Mouse (Mus musculus) embryonic facial prominence, embryonic 13.5 days (tissue): Measurements from ENCODE around the gene Maml3. TPM values are rescaled to one million over a fixed set of nuclear protein-coding genes. Genes with fewer than 3 reads are reported as not detected.

Source experiments
- ATAC-seq: fragments of 200-750 bp; cut with Nextera tagmentation; 2 replicates; pipeline ENCODE4 v1.8.0; 2017; ENCODE audit warnings: low read depth; ENCODE audit not compliant: insufficient number of reproducible peaks, insufficient read depth, low FRiP score, low TSS enrichment
- H3K27ac ChIP-seq: fragments of 300-500 bp; sonication (generic); 2 replicates; pipeline ENCODE4 v1.5.1; 2015; ENCODE audit warnings: moderate library complexity, mild to moderate bottlenecking, inconsistent platforms
- H3K27me3 ChIP-seq: fragments of 300-500 bp; sonication (generic); 2 replicates; pipeline ENCODE4 v1.6.1; 2015; ENCODE audit warnings: mild to moderate bottlenecking, inconsistent platforms
- H3K36me3 ChIP-seq: fragments of 300-500 bp; sonication (generic); 2 replicates; pipeline ENCODE4 v1.6.1; 2015; ENCODE audit warnings: mild to moderate bottlenecking, inconsistent platforms
- H3K4me1 ChIP-seq: fragments of 300-500 bp; sonication (generic); 2 replicates; pipeline ENCODE4 v1.6.1; 2015; ENCODE audit warnings: inconsistent platforms
- H3K4me2 ChIP-seq: fragments of 300-500 bp; sonication (generic); 2 replicates; pipeline ENCODE4 v1.6.1; 2015; ENCODE audit warnings: moderate library complexity, mild to moderate bottlenecking, inconsistent platforms
- H3K4me3 ChIP-seq: fragments of 300-500 bp; sonication (generic); 2 replicates; pipeline ENCODE4 v1.5.1; 2015; ENCODE audit warnings: mild to moderate bottlenecking, inconsistent platforms
- H3K9ac ChIP-seq: fragments of 300-500 bp; sonication (generic); 2 replicates; pipeline ENCODE4 v1.6.1; 2015; ENCODE audit warnings: mild to moderate bottlenecking, inconsistent platforms
- H3K9me3 ChIP-seq: fragments of 300-500 bp; sonication (generic); 2 replicates; pipeline ENCODE4 v1.6.1; 2016; ENCODE audit warnings: inconsistent platforms
- WGBS: fragments of 180-500 bp; shearing (Covaris S2); methylation state at CpG from one replicate; pipeline ENCODE4 v1.1.7; 2015; ENCODE audit warnings: mixed read lengths; 5-methylcytosine and 5-hydroxymethylcytosine counted together
- polyA plus RNA-seq: library from polyadenylated mRNA; unstranded; fragments of >200 nt; fragmentation: Nextera tagmentation; extraction: Ambion mirVana; gene quantifications from 2 replicates; pipeline ENCODE4 v1.2.1, GENCODE M21; 2015

The Maml3 gene
- polyA plus RNA-seq, 1 experiment from 2014 or later = 6.5 TPM

DNA sequence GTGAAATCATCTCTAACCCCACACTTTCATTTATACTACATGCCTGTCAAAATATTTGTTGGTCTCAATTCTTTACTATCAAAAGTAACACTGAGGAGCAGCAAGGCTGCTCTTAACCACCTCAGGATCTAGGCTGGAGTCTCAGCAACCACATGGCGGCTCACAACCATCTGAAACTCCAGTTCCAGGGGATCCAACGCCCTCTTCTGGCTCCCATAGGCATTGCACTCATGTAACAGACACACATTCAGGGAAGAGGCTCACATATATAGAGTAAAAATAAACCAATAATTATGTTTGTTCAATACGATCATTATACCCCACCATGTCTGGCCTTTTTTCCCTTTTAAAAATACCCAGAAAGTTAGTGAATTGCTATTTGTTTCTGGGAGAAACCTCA is 252.2 kb downstream of the Maml3 start:
- Histone ChIP-seq H3K36me3 (peaks cover 17% of the 10 kb centered on the region), H3K9me3 (no peaks in the 10 kb centered on the region), H3K4me1 (peaks cover 13% of the 10 kb centered on the region; the same call in 1 of the 2 replicates), H3K27ac (no peak overlapping the region), H3K4me3 (no peak overlapping the region), H3K9ac (no peak overlapping the region), H3K27me3 (no peaks in the 10 kb centered on the region), H3K4me2 (no peak overlapping the region)
- no peak for ATAC-seq
- 76% methylated on average over 3 of the region's 3 CpGs for WGBS

DNA sequence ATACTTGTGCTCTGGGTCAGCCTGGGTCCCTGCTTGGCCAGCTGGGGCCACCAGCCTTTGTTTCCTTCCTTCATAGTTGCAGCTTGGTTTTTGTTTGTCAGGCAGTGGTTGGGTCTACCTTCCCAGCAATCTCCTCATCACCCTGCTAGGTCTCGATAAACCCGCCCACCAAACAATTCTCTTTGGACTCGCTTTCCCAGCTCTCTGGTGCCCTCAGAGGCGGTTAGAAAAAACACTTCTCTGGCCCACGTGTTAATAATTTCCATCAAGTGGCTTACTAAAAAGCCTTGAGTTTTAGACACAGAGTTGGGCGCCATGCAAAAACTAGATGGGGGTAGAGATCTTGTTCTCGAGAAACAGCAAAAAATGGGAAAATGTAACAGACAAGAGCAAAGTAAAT is 253.3 kb downstream of the Maml3 start:
- Histone ChIP-seq H3K4me2 (no peak overlapping the region), H3K4me1 (peaks cover 13% of the 10 kb centered on the region; the same call in 1 of the 2 replicates), H3K9ac (no peak overlapping the region), H3K9me3 (no peaks in the 10 kb centered on the region), H3K4me3 (no peak overlapping the region), H3K27me3 (no peaks in the 10 kb centered on the region), H3K27ac (no peak overlapping the region), H3K36me3 (peaks cover 16% of the 10 kb centered on the region)
- 52% methylated on average over 7 of the region's 7 CpGs for WGBS
- no peak for ATAC-seq

DNA sequence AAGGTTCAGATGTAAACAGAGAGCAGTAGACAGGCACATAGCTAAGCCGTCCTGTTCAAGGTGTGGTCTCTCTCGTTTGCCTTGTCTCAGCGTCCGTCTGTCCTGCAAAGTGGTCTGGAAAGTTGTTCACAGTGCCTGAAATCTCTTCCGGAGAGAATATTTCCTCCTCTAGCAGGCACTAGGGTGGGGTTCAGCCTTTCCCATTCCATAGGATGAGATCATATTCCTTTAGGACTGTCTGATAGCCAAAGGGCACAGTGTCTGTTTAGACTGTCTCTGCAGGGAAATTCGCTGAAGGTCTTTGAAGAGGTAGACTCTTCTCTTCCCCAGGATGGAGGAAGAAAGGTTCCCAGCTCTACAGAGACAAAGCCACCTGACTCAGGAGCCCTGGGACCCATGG is 255.4 kb downstream of the Maml3 start:
- no peak overlapping the region for H3K9ac ChIP-seq
- H3K4me1 ChIP-seq = peaks cover 5% of the 10 kb centered on the region; the same call in 1 of the 2 replicates
- no peak for ATAC-seq
- H3K4me3 ChIP-seq = no peak overlapping the region
- H3K4me2 ChIP-seq = no peak overlapping the region
- H3K9me3 ChIP-seq = no peaks in the 10 kb centered on the region
- H3K27me3 ChIP-seq = no peaks in the 10 kb centered on the region
- 72% methylated on average over 6 of the region's 6 CpGs for WGBS
- H3K36me3 ChIP-seq = 0 out of 2 replicates have a peak, but pooled peaks cover 3% of the 10 kb centered on the region
- no peak overlapping the region for H3K27ac ChIP-seq

DNA sequence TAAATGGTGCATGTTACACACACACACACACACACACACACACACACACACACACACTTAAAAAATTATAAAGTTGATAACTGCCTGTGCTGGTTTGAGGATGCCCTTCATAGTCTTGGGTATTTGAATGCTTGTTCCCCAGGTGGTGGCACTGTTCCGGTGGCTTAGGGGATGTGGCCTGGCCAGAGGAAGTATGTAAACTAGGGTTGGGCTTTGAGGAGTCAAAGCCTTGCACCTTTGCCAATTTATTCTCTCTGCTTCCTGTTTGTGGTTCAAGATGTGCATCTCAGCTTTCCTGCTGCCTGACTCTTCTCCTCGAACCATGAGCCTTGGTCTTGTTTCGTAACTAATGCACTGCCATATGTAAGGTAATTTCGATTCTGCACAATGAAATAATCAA is 257.6 kb downstream of the Maml3 start:
- H3K4me1 ChIP-seq = peaks cover 6% of the 10 kb centered on the region
- no peak for ATAC-seq
- no peaks in the 10 kb centered on the region for H3K9me3 ChIP-seq
- no peak overlapping the region for H3K27ac ChIP-seq
- H3K4me2 ChIP-seq = no peak overlapping the region
- H3K4me3 ChIP-seq = no peak overlapping the region
- WGBS = 93% methylated on average over 4 of the region's 4 CpGs
- H3K36me3 ChIP-seq = no peaks in the 10 kb centered on the region
- no peak overlapping the region for H3K9ac ChIP-seq
- no peaks in the 10 kb centered on the region for H3K27me3 ChIP-seq

DNA sequence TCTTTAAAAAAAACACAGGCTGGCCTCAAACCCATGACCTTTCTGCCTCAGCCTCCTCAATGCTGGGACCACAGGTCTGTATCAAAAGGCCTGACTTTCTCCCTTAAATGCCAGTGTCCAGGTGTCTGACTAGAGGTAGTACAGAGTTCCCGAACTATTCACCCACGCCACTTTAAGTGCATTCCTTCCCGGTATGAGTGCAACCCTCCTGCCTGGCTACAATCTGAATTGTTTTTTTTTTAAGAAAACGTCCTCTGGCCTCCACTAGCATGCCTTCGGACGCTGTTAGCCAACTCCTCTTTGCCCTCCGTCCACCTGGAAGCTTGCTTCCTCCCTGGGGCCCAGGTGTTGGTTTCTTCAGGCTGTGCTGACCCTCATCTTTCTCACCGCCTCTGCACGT is 260.6 kb downstream of the Maml3 start:
- Histone ChIP-seq H3K9ac (no peak overlapping the region), H3K4me2 (no peak overlapping the region), H3K4me1 (peaks cover 5% of the 10 kb centered on the region; the same call in 1 of the 2 replicates), H3K27me3 (no peaks in the 10 kb centered on the region), H3K36me3 (no peaks in the 10 kb centered on the region), H3K27ac (no peak overlapping the region), H3K9me3 (no peaks in the 10 kb centered on the region), H3K4me3 (no peak overlapping the region)
- no peak for ATAC-seq
- WGBS = 76% methylated on average over 9 of the region's 9 CpGs

DNA sequence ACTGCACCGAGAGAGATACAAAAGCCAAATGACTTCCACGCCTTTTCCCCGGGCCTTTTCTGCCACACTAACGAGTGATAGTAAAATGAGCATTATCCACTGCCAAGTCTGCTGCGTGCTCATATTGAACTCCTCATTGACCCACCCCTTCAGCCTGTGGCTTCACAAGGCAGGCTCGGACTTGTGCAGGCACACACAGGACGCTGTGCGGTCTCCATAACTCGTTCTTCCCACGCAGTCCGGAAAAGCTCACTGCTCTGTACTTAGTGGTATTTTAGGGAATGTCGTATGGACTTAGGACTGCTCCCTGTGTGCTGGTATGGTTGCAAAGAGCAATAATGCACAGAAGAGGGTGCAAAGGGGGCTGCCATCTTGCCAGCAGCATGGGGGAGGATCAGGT is 262.7 kb downstream of the Maml3 start:
- WGBS = 77% methylated on average over 12 of the region's 12 CpGs

DNA sequence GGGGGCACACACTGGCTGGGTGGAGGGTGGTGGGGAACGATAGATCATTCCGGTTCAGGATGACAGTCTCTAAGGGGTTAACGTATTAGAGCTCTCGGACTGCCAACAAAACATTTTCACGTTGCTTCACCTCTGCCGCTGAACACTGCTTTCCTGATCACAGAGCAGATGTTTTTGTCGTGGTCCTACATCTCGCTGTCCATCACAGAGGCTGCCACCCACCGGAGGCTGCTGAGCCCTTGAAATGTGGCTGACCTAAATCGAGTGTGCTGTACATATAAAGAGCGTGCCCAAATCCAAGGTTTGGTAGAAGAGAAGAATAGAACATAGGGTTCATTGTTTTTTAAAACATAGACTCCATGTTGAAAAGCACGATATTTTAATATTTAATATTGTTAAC is 263.3 kb downstream of the Maml3 start:
- Histone ChIP-seq H3K4me1 (peaks cover 5% of the 10 kb centered on the region; the same call in 1 of the 2 replicates), H3K27ac (no peak overlapping the region), H3K36me3 (no peaks in the 10 kb centered on the region), H3K9ac (no peak overlapping the region), H3K4me3 (no peak overlapping the region), H3K9me3 (no peaks in the 10 kb centered on the region), H3K4me2 (no peak overlapping the region), H3K27me3 (no peaks in the 10 kb centered on the region)
- whole genome bisulfite sequencing = 56% methylated on average over 12 of the region's 12 CpGs
- no peak for ATAC-seq

More for the DNA sequence above, 262.7 kb downstream of the Maml3 start:
- no peaks in the 10 kb centered on the region for H3K27me3 ChIP-seq
- no peak overlapping the region for H3K4me3 ChIP-seq
- no peaks in the 10 kb centered on the region for H3K9me3 ChIP-seq
- 0 out of 2 replicates have a peak, but pooled peaks have one; percentile 32 for ATAC-seq
- H3K4me2 ChIP-seq = no peak overlapping the region
- H3K36me3 ChIP-seq = no peaks in the 10 kb centered on the region
- no peak overlapping the region for H3K9ac ChIP-seq
- H3K4me1 ChIP-seq = peaks cover 5% of the 10 kb centered on the region; the same call in 1 of the 2 replicates
- no peak overlapping the region for H3K27ac ChIP-seq

DNA sequence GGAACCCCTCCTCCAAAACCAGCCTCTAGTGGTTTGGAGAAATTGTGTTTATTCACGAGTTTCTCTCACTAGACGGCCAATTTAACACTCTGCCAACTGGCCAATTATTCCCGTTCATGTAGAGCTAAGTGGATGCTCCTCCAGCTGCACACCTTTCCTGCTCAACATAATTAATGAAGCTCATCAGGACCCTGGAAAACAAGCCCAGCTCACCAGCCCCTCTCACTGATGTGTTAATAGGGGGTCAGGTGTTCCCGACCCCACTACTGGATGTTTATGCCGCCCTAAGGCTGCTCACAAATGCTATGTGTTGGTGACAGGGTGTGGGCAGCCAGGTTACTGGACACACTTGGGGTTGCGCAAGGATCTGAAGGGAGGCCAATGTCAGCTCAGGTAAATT is 263.7 kb downstream of the Maml3 start:
- Histone ChIP-seq H3K27me3 (no peaks in the 10 kb centered on the region), H3K27ac (no peak overlapping the region), H3K4me1 (peaks cover 5% of the 10 kb centered on the region; the same call in 1 of the 2 replicates), H3K9me3 (no peaks in the 10 kb centered on the region), H3K4me3 (no peak overlapping the region), H3K9ac (no peak overlapping the region), H3K36me3 (no peaks in the 10 kb centered on the region), H3K4me2 (no peak overlapping the region)
- 83% methylated on average over 6 of the region's 6 CpGs for WGBS
- ATAC-seq = no peak

DNA sequence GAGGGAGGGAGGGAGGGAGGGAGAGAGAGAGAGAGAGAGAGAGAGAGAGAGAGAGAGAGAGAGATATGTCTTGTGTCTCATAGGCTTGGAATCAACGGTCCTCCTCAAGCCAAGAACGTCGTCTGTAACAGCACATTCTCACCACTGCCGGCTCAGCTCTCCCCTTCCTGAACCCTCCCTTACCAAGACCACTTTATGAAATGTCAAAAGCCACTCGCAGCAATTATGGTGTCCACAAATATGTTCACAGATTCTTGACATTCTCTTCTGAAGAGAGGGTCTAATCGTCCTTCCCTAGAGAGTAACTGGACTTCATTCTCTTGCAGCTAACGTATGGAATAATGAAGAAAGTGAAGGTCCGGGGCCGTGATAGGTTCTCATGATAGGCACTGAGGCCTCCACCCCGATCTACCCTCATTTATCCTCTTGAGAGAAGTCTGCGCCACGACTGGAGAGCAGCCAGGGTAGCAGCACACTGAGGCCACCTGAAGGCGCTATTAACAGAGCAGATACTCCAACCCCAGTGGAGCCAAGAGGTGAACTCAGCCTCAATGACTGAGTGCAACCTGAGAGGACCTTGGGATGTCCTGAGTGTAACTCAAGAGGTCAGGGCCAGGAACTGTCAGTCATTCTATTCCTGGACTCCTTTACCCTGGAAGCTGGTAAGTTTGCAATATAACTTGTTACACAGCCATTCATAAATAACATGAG is 264.6 kb downstream of the Maml3 start:
- Histone ChIP-seq H3K27me3 (no peaks in the 10 kb centered on the region), H3K4me3 (no peak overlapping the region), H3K36me3 (no peaks in the 10 kb centered on the region), H3K9ac (no peak overlapping the region), H3K4me1 (peaks cover 5% of the 10 kb centered on the region; the same call in 1 of the 2 replicates), H3K4me2 (no peak overlapping the region), H3K27ac (no peak overlapping the region), H3K9me3 (no peaks in the 10 kb centered on the region)
- no peak for ATAC-seq
- 87% methylated on average over 13 of the region's 13 CpGs for WGBS

DNA sequence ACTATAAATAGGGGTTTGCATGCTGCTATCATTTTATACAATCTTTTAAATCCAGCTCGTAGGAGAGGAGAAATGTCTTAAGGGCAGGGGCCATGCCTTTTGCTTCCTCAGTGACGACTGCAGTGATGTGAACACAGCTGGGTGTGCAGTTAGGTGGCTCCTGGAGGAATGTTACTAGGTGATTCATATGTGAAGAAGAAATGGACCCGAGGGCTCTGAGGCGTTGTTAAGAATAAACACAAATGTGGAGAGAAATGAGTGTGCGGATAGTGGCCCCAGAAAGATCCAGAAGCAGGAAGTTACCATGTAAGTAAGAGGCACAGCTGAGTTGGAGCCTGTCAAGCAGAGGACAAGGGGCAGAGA is 265.5 kb downstream of the Maml3 start:
- Histone ChIP-seq H3K4me1 (peaks cover 5% of the 10 kb centered on the region; the same call in 1 of the 2 replicates), H3K9ac (no peak overlapping the region), H3K4me3 (no peak overlapping the region), H3K9me3 (no peaks in the 10 kb centered on the region), H3K4me2 (no peak overlapping the region), H3K27ac (no peak overlapping the region), H3K27me3 (no peaks in the 10 kb centered on the region), H3K36me3 (no peaks in the 10 kb centered on the region)
- 65% methylated on average over 5 of the region's 5 CpGs for WGBS
- no peak for ATAC-seq

DNA sequence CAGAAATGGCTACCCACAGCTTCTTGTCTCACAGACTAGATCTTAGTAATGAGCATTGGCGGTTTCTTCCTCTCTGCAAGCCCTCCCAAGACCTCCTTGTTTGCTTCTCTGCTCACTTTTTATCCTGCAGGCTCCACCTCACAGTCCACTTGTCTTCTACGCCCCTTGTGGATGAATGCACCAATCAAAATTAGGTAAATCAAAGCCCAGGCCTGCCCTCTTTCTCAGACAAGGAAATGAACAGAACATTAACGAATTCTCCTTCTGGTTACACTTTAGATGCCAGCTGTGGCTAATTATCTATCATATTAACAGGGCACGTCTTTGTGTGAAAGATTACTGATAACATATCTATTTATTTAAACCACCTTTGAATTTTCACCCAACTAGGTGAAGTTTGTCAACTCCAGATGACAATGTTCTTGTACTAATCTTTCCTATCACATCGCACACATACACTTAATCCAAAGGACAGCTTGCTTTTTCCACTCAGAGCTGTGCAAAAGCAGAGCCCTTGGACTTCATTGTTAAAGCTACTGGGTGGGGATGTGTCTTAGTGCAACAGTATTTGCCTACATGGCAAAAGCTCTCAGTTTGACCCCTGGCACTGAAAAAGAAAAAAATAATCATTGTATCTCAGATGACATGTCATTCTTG is 266.1 kb downstream of the Maml3 start:
- 55% methylated on average over 5 of the region's 5 CpGs for WGBS
- H3K36me3 ChIP-seq = no peaks in the 10 kb centered on the region
- no peaks in the 10 kb centered on the region for H3K27me3 ChIP-seq
- no peak overlapping the region for H3K4me3 ChIP-seq
- H3K4me1 ChIP-seq = peaks cover 5% of the 10 kb centered on the region; the same call in 1 of the 2 replicates
- no peak overlapping the region for H3K27ac ChIP-seq
- ATAC-seq = no peak
- no peaks in the 10 kb centered on the region for H3K9me3 ChIP-seq
- no peak overlapping the region for H3K9ac ChIP-seq
- H3K4me2 ChIP-seq = no peak overlapping the region

DNA sequence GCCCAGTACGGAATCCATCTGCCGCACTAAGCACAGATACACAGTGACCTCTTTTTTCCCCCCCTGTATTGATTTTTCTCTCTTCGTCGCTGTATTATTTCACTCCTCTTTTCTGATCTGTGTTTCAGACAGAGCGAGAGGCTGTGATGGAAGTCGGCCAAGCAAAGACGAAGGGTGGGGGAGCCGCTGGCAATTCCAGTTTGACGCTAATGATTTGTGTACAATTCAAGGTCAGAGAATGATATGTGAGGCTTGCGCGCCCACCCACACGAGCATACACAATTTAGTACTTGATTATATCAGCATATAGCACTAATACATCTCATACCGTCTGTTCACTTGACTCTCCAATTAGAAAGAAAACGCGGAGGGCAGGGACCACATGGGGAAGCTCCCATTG is 271.9 kb downstream of the Maml3 start:
- no peak overlapping the region for H3K27ac ChIP-seq
- WGBS = 69% methylated on average over 15 of the region's 15 CpGs
- ATAC-seq = no peak
- no peaks in the 10 kb centered on the region for H3K27me3 ChIP-seq
- H3K9me3 ChIP-seq = no peaks in the 10 kb centered on the region
- peaks cover 6% of the 10 kb centered on the region; the same call in 1 of the 2 replicates for H3K4me1 ChIP-seq
- no peaks in the 10 kb centered on the region for H3K36me3 ChIP-seq
- no peak overlapping the region for H3K9ac ChIP-seq
- no peak overlapping the region for H3K4me2 ChIP-seq
- H3K4me3 ChIP-seq = no peak overlapping the region
